ENCODE assay signal across 19 mouse cellular contexts in the genomic region with DNA sequence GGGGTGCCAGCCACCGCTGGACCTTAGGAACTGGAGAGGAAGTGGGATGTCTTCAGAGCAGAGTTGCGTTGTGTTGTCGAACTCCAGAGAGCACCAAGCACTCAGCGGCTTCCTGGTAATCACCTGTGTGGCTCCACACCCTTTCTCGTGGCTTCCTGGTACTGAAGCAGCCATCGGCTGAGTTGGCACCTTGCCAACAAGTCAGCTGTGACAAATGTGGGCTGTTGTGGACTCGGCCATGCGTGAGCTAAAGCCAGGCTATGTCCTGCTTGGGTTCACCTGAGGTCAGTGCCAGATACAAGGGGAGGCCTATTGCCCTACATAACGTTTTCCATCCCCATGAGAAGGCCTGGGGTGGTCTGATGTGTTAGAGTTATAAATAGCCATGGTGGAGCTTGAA. TPM values are rescaled to one million over a fixed set of nuclear protein-coding genes. Genes with fewer than 3 reads are reported as not detected.
A peak's percentile ranks its signal among the peaks of the same experiment; 100 is the strongest.
DNase-seq lines count a peak whose midpoint lies in the region; ATAC-seq lines count a peak whose summit lies in the region.
"Had no signal": no experiment of that assay in that cellular context is flagged by ENCODE, and none has a peak within 500 bp of the region (broad histone marks: within the 10 kb centered on the region; RNA-seq: fewer than 3 reads in every experiment).

No protein-coding gene starts in this region.

- 60% methylated on average over 9 of the region's 9 CpGs for WGBS in hindbrain, embryonic 14.5 days
- WGBS in hindbrain, embryonic 11.5 days: 80% methylated on average over 9 of the region's 9 CpGs
- 86% methylated on average over 9 of the region's 9 CpGs for WGBS in embryonic facial prominence, embryonic 10.5 days

- H3K4me2 ChIP-seq in hindbrain, embryonic 14.5 days (replicated peaks): no peak overlapping the region
- no peak overlapping the region for H3K4me2 ChIP-seq in hindbrain, embryonic 11.5 days (replicated peaks; ENCODE audit: low read depth, low read length)
- H3K4me2 ChIP-seq: embryonic facial prominence, embryonic 15.5 days; limb, embryonic 15.5 days; midbrain, embryonic 13.5 days had no signal

- H3K27ac ChIP-seq in hindbrain, embryonic 14.5 days: no peak overlapping the region
- no peak overlapping the region for H3K27ac ChIP-seq in hindbrain, embryonic 11.5 days (ENCODE audit: low read depth, low read length)
- no peak overlapping the region for H3K27ac ChIP-seq in embryonic facial prominence, embryonic 10.5 days (replicated peaks)
- H3K27ac ChIP-seq: embryonic facial prominence, embryonic 15.5 days; limb, embryonic 15.5 days; macrophage; midbrain, embryonic 13.5 days had no signal

- no peak overlapping the region for H3K9ac ChIP-seq in hindbrain, embryonic 14.5 days
- no peak overlapping the region for H3K9ac ChIP-seq in hindbrain, embryonic 11.5 days (ENCODE audit: low read depth, low read length)
- H3K9ac ChIP-seq: embryonic facial prominence, embryonic 15.5 days; limb, embryonic 15.5 days; midbrain, embryonic 13.5 days had no signal

- H3K9me3 ChIP-seq in hindbrain, embryonic 14.5 days (ENCODE audit: control insufficient read depth, low read length): no peaks in the 10 kb centered on the region
- no peaks in the 10 kb centered on the region for H3K9me3 ChIP-seq in hindbrain, embryonic 11.5 days (ENCODE audit: control insufficient read depth, low read length)
- no peaks in the 10 kb centered on the region for H3K9me3 ChIP-seq in embryonic facial prominence, embryonic 10.5 days
- H3K9me3 ChIP-seq: embryonic facial prominence, embryonic 15.5 days; limb, embryonic 15.5 days had no signal

- H3K4me1 ChIP-seq in hindbrain, embryonic 14.5 days (replicated peaks; ENCODE audit: control insufficient read depth, insufficient read depth, low read length): no peaks in the 10 kb centered on the region; the same call in 1 of the 2 replicates
- no peaks in the 10 kb centered on the region for H3K4me1 ChIP-seq in hindbrain, embryonic 11.5 days (replicated peaks; ENCODE audit: control insufficient read depth, insufficient read depth, low read length)
- no peaks in the 10 kb centered on the region for H3K4me1 ChIP-seq in embryonic facial prominence, embryonic 10.5 days
- H3K4me1 ChIP-seq: embryonic facial prominence, embryonic 15.5 days; limb, embryonic 15.5 days had no signal

- no peaks in the 10 kb centered on the region for H3K27me3 ChIP-seq in hindbrain, embryonic 14.5 days (ENCODE audit: control insufficient read depth, insufficient read depth, low read length)
- no peaks in the 10 kb centered on the region for H3K27me3 ChIP-seq in hindbrain, embryonic 11.5 days (ENCODE audit: control insufficient read depth, insufficient read depth, low read length)
- no peaks in the 10 kb centered on the region for H3K27me3 ChIP-seq in embryonic facial prominence, embryonic 10.5 days (replicated peaks; ENCODE audit: low read depth, poor library complexity, severe bottlenecking)
- H3K27me3 ChIP-seq: embryonic facial prominence, embryonic 15.5 days; limb, embryonic 15.5 days; midbrain, embryonic 13.5 days had no signal

- H3K36me3 ChIP-seq in hindbrain, embryonic 14.5 days (replicated peaks; ENCODE audit: control insufficient read depth, insufficient read depth): no peaks in the 10 kb centered on the region
- no peaks in the 10 kb centered on the region for H3K36me3 ChIP-seq in hindbrain, embryonic 11.5 days (ENCODE audit: control insufficient read depth, insufficient read depth, low read length)
- no peaks in the 10 kb centered on the region for H3K36me3 ChIP-seq in embryonic facial prominence, embryonic 10.5 days (replicated peaks)
- H3K36me3 ChIP-seq: embryonic facial prominence, embryonic 15.5 days; limb, embryonic 15.5 days; midbrain, embryonic 13.5 days had no signal

- ATAC-seq in hindbrain, embryonic 14.5 days (ENCODE audit: low FRiP score): no peak
- ATAC-seq in hindbrain, embryonic 11.5 days (ENCODE audit: low FRiP score): no peak
- no peak for ATAC-seq in granulocyte monocyte progenitor cell, adult 5-6 weeks (replicated peaks; ENCODE audit: poor library complexity, severe bottlenecking)
- ATAC-seq: forebrain, embryonic 16.5 days; midbrain, embryonic 13.5 days had no signal

- no peak overlapping the region for H3K4me3 ChIP-seq in hindbrain, embryonic 14.5 days (replicated peaks; ENCODE audit: low read length)
- H3K4me3 ChIP-seq in hindbrain, embryonic 11.5 days (ENCODE audit: low read depth, low read length): no peak overlapping the region
- no peak overlapping the region for H3K4me3 ChIP-seq in embryonic facial prominence, embryonic 10.5 days
- H3K4me3 ChIP-seq: embryonic facial prominence, embryonic 15.5 days; limb, embryonic 15.5 days; midbrain, embryonic 13.5 days had no signal

- peak; percentile 44 for DNase-seq in hindbrain, embryonic 14.5 days (ENCODE audit: low spot score)
- DNase-seq in hindbrain, embryonic 11.5 days (ENCODE audit: low spot score): no peak
- DNase-seq in cerebellum, adult 9-11 months: peak; percentile 58
- DNase-seq in kidney, adult 9 months: peak; percentile 26
- DNase-seq in kidney, postnatal 4 days: peak; percentile 53 to 67
- DNase-seq in embryonic facial prominence, embryonic 10.5 days (ENCODE audit: low spot score): no peak
- no peak for DNase-seq in embryo, embryonic 10.5 days (ENCODE audit: low spot score)
- DNase-seq: lung, adult 2 months; thymus, adult 2 months had no signal

RNA-seq across cellular contexts. Expression of gene Kcnj6, which starts 18.0 kb away (rescaled TPM):
- polyA plus RNA-seq in hindbrain, embryonic 14.5 days (2014; fragmentation: Nextera tagmentation; extraction: Ambion mirVana): 2.8 and 3.4 TPM in 2 replicates
- 0.08 TPM in 2 replicates for polyA plus RNA-seq in hindbrain, embryonic 11.5 days (2014; fragmentation: Nextera tagmentation; extraction: Ambion mirVana)
- 0.22 TPM in 1 of 2 replicates, not detected in the other for polyA plus RNA-seq in embryonic facial prominence, embryonic 10.5 days (2016; fragmentation: Nextera tagmentation; extraction: Ambion mirVana)
- not detected in 2 replicates for total RNA-seq in granulocyte monocyte progenitor cell, adult 5-6 weeks (2014; fragmentation: Nextera tagmentation)
- total RNA-seq in granulocyte monocyte progenitor cell, adult 5-6 weeks (2017): not detected in 2 replicates
- total RNA-seq: gastrocnemius, adult 18-20 months; heart, adult 8-10 months had no signal
- polyA plus RNA-seq: C2C12; heart, postnatal 0 days; limb, embryonic 15.5 days; lung, adult 2 months had no signal

Comparison
In these comparisons a context has a peak if more than half of its experiments do, and no peak if none do; other contexts are left out.
1. DNase-seq: peak in hindbrain, embryonic 14.5 days (single experiment), cerebellum, adult 9-11 months (single experiment), kidney, adult 9 months (single experiment) and kidney, postnatal 4 days (2 of 2); none in hindbrain, embryonic 11.5 days (single experiment), embryonic facial prominence, embryonic 10.5 days (single experiment) and embryo, embryonic 10.5 days (single experiment).